Mouse (Mus musculus) skeletal muscle tissue, adult 2 months (tissue): ENCODE measurements around the gene Mapk13.
"Not testable (repeated sequence)": the region's sequence is repeated elsewhere in the genome, so short reads cannot be mapped to it uniquely, and the experiment has no call there.

ENCODE experiments used
- DNase-seq: peaks from one replicate; pipeline ENCODE4 v3.0.0-alpha.2; 2012; ENCODE audit warnings: low read depth, low spot score

Mapk13 gene

GRCm38 (mm10) chr17:28814529-28815097, 45.5 kb downstream of the Mapk13 start:
- DNase-seq: no peak

GRCm38 (mm10) chr17:28815384-28816004, 46.4 kb downstream of the Mapk13 start:
- DNase-seq: no peak

GRCm38 (mm10) chr17:28816326-28816725, 47.2 kb downstream of the Mapk13 start:
- not testable (repeated sequence) for DNase-seq

GRCm38 (mm10) chr17:28816875-28817811, 48.0 kb downstream of the Mapk13 start:
- DNase-seq: no peak

GRCm38 (mm10) chr17:28820189-28820588, 51.1 kb downstream of the Mapk13 start:
- no peak for DNase-seq

- no peak for DNase-seq
Observed at GRCm38 (mm10) chr17:28823004-28823745, 54.1 kb downstream of the Mapk13 start.

- no peak for DNase-seq
Observed at GRCm38 (mm10) chr17:28823749-28824148, 54.7 kb downstream of the Mapk13 start.

GRCm38 (mm10) chr17:28824896-28825295, 55.8 kb downstream of the Mapk13 start:
- DNase-seq: no peak

- DNase-seq: no peak
Observed at GRCm38 (mm10) chr17:28825359-28826041, 56.4 kb downstream of the Mapk13 start.

- no peak for DNase-seq
Observed at GRCm38 (mm10) chr17:28827665-28828231, 58.7 kb downstream of the Mapk13 start.

- DNase-seq: no peak
Observed at GRCm38 (mm10) chr17:28829120-28829519, 60.0 kb downstream of the Mapk13 start.
